Mouse (Mus musculus) stomach, embryonic 14.5 days (tissue): Measurements from ENCODE around the gene Ermp1. TPM values are rescaled to one million over a fixed set of nuclear protein-coding genes. Genes with fewer than 3 reads are reported as not detected.
"Not testable (repeated sequence)": the region's sequence is repeated elsewhere in the genome, so short reads cannot be mapped to it uniquely, and the experiment has no call there.

Experiments used
- ATAC-seq: fragments of 200-750 bp; cut with Nextera tagmentation; 2 replicates; pipeline ENCODE4 v1.8.0; 2017; ENCODE audit warnings: low read depth, moderate TSS enrichment; ENCODE audit not compliant: insufficient number of reproducible peaks, insufficient read depth, low FRiP score
- H3K27ac ChIP-seq: fragments of 300-500 bp; sonication (generic); 2 replicates; pipeline ENCODE4 v1.5.1; 2014; ENCODE audit warnings: mild to moderate bottlenecking, low read length, moderate library complexity, mixed read lengths
- H3K27me3 ChIP-seq: fragments of 300-500 bp; sonication (generic); 2 replicates; pipeline ENCODE4 v1.6.1; 2014; ENCODE audit warnings: low read length, control low read depth, mixed read lengths; ENCODE audit not compliant: control insufficient read depth, insufficient read depth
- H3K36me3 ChIP-seq: fragments of 300-500 bp; sonication (generic); 2 replicates; pipeline ENCODE4 v1.6.1; 2014; ENCODE audit warnings: mild to moderate bottlenecking, control low read depth, low read length, moderate library complexity, mixed read lengths; ENCODE audit not compliant: control insufficient read depth, insufficient read depth
- H3K4me1 ChIP-seq: fragments of 300-500 bp; sonication (generic); 2 replicates; pipeline ENCODE4 v1.6.1; 2014; ENCODE audit warnings: low read length, control low read depth, mixed read lengths; ENCODE audit not compliant: control insufficient read depth, insufficient read depth
- H3K4me2 ChIP-seq: fragments of 300-500 bp; sonication (generic); replicated peaks from 2 replicates; pipeline ENCODE4 v1.6.1; 2014; ENCODE audit warnings: low read depth, low read length, control low read depth
- H3K4me3 ChIP-seq: fragments of 300-500 bp; sonication (generic); 2 replicates; pipeline ENCODE4 v1.5.1; 2014; ENCODE audit warnings: low read depth, low read length, control low read depth
- H3K9ac ChIP-seq: fragments of 300-500 bp; sonication (generic); replicated peaks from 2 replicates; pipeline ENCODE4 v1.6.1; 2014; ENCODE audit warnings: low read depth, mild to moderate bottlenecking, control low read depth, low read length, moderate library complexity, mixed read lengths
- H3K9me3 ChIP-seq: fragments of 300-500 bp; sonication (generic); 2 replicates; pipeline ENCODE4 v1.6.1; 2016; ENCODE audit warnings: low read depth, low read length, control low read depth; ENCODE audit not compliant: control insufficient read depth
- WGBS: fragments of 180-500 bp; shearing (Covaris S2); extraction: QIAGEN DNeasy Blood & Tissue Kit; methylation state at CpG from one replicate; pipeline ENCODE4 v1.1.7; 2014; 5-methylcytosine and 5-hydroxymethylcytosine counted together
- polyA plus RNA-seq: library from polyadenylated mRNA; unstranded; fragments of >200 nt; fragmentation: Nextera tagmentation; extraction: Ambion mirVana; gene quantifications from 2 replicates; pipeline ENCODE4 v1.2.1, GENCODE M21; 2014

The Ermp1 gene
- polyA plus RNA-seq, 1 experiment from 2014 or later: 11.6 TPM

GRCm38 (mm10) chr19:29604653-29605052 lies 43.6 kb downstream of the Ermp1 start:
- no peaks in the 10 kb centered on the region for H3K9me3 ChIP-seq
- no peak overlapping the region for H3K27ac ChIP-seq
- no peak overlapping the region for H3K4me2 ChIP-seq
- 93% methylated on average over 3 of the region's 3 CpGs for WGBS
- H3K4me1 ChIP-seq: no peaks in the 10 kb centered on the region
- no peaks in the 10 kb centered on the region for H3K27me3 ChIP-seq
- ATAC-seq: no peak
- H3K9ac ChIP-seq: no peak overlapping the region
- H3K36me3 ChIP-seq: peaks cover 21% of the 10 kb centered on the region
- H3K4me3 ChIP-seq: no peak overlapping the region

DNA sequence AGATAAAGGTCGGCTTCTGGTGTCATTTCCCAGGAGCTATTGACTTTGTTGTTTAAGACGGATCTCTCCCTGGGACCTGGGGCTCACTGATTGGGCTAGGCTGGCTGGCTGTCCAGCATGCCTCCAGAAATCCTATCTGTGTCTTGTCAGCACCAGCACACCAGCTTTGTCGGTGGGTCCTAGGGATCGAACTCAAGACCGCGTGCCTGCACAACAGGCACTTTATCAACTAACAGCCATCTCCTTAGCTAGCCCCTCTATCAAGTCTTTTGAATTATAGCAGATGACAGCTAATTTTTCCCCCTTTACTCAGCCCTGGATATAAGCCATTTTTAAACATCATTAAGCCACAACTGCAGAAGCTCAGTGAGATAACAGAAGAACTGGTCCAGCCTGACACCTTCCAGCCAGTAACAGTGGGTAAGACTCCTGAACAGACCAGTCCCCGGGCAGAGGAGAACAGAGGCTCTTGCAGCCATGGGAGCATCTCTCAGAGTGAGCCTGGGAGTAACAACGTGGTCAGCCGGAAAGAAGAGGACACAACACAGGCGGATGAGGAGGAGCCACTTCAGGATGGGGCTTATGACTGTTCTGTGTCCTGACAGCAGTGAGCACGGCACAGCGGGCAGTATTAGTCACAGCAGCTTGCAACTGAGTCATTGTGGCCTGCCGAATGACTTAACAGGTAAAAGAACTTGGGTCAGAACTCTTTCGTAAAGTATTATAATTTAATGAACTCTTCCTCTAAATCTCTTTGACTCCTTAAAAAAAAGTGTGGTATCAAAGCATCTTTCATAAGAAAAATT lies 44.5 kb downstream of the Ermp1 start:
- H3K4me1 ChIP-seq: no peaks in the 10 kb centered on the region
- 89% methylated on average over 14 of the region's 14 CpGs for WGBS
- no peaks in the 10 kb centered on the region for H3K27me3 ChIP-seq
- no peak overlapping the region for H3K9ac ChIP-seq
- no peak overlapping the region for H3K4me3 ChIP-seq
- H3K4me2 ChIP-seq: no peak overlapping the region
- no peak overlapping the region for H3K27ac ChIP-seq
- peaks cover 30% of the 10 kb centered on the region for H3K36me3 ChIP-seq
- H3K9me3 ChIP-seq: no peaks in the 10 kb centered on the region
- ATAC-seq: no peak

DNA sequence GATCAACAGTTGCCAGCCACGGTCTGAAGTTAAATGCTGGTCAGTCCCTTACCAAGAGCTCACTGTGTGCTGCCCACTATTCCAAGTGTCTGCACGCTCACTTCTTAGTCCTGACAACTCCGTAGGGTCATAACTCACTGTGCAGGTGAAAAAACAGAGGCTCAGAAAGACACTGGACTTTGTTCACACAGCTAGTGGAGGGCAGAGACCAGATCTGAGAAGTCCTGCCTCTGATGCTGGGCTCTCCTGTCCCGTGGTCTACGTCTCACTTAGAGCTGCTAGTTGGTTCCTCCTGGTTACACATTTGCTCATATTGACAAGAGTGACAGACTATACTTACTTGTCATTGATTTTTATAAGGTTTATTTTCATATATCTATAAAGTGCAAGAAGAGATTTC lies 49.2 kb downstream of the Ermp1 start:
- no peak overlapping the region for H3K9ac ChIP-seq
- no peaks in the 10 kb centered on the region for H3K27me3 ChIP-seq
- H3K4me2 ChIP-seq: no peak overlapping the region
- no peak overlapping the region for H3K27ac ChIP-seq
- H3K4me3 ChIP-seq: no peak overlapping the region
- 85% methylated on average over 5 of the region's 5 CpGs for WGBS
- H3K9me3 ChIP-seq: no peaks in the 10 kb centered on the region
- H3K36me3 ChIP-seq: peaks cover 43% of the 10 kb centered on the region
- no peak for ATAC-seq
- H3K4me1 ChIP-seq: no peaks in the 10 kb centered on the region

DNA sequence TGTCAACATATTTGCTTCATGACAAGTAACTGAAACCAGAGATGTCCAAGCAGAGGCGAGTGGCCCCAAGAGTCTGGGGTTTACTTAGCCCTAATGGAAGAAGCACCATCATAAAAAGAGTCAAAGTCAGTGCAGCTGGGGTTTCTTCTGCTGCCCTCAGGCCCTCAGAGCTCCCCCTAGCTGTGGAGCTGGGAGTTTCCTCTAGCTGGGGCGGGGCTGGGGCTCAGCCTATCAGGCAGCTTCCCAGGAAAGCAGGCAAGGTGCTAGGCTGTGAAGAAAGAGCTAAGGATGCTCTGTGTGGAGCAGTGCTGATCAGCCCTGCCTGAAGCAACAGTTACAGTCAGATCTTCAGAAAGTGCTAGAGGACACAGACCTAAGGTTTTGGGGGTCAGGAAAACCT lies 51.2 kb downstream of the Ermp1 start:
- Histone ChIP-seq H3K4me1 (no peaks in the 10 kb centered on the region), H3K27ac (no peak overlapping the region), H3K4me2 (no peak overlapping the region), H3K4me3 (no peak overlapping the region), H3K27me3 (no peaks in the 10 kb centered on the region), H3K36me3 (peaks cover 28% of the 10 kb centered on the region), H3K9me3 (no peaks in the 10 kb centered on the region), H3K9ac (no peak overlapping the region)
- no peak for ATAC-seq
- WGBS: 97% methylated on average over 2 of the region's 2 CpGs

DNA sequence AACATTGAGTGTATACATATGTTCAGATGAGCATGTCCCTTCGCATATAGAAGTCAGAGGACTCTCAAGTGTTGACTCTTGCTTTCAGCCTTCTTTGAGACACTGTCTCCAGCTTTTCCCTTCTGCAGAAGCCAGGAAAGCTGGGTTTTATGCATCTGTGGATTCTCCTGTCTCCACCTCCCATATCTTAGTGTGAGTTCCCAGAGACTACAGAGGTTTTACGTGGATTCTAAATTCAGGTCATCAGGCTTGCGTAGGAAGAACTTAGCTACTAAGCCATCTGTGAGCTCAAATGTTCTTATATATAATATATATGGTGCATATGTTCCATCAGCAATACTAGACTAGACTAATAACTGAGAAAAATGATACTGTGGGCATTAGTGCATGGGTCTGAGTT lies 51.9 kb downstream of the Ermp1 start:
- H3K27ac ChIP-seq: no peak overlapping the region
- no peak overlapping the region for H3K4me2 ChIP-seq
- H3K9ac ChIP-seq: no peak overlapping the region
- H3K27me3 ChIP-seq: no peaks in the 10 kb centered on the region
- 90% methylated on average over 3 of the region's 3 CpGs for WGBS
- ATAC-seq: no peak
- H3K9me3 ChIP-seq: no peaks in the 10 kb centered on the region
- H3K4me3 ChIP-seq: no peak overlapping the region
- peaks cover 25% of the 10 kb centered on the region for H3K36me3 ChIP-seq
- no peaks in the 10 kb centered on the region for H3K4me1 ChIP-seq

DNA sequence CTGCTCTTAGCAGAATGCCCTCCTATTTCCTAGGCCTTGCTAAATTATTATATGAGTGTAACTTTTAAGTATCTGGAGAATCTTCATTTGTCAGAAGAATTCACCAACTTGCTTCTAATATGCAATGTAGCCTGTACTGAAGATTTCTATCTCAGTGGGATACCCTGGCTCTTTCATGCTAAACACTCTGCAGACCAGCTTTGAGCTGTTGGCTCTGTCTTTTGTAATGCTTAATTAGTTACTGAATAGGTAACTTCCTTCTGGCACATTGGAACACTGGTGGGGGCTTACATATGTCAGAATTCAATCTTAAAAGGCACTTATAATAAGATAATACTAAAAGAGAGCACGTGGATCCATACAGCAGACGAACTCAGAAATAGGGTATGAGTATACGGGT lies 54.4 kb downstream of the Ermp1 start:
- H3K4me2 ChIP-seq, H3K27me3 ChIP-seq, H3K9ac ChIP-seq, H3K4me1 ChIP-seq, H3K27ac ChIP-seq, H3K4me3 ChIP-seq, ATAC-seq, H3K9me3 ChIP-seq: not testable (repeated sequence)
- WGBS: 86% methylated on average over 3 of the region's 3 CpGs
- H3K36me3 ChIP-seq: peaks cover 17% of the 10 kb centered on the region

- no peak for ATAC-seq
- H3K27me3 ChIP-seq: no peaks in the 10 kb centered on the region
- no peak overlapping the region for H3K4me3 ChIP-seq
- H3K27ac ChIP-seq: no peak overlapping the region
- H3K4me1 ChIP-seq: no peaks in the 10 kb centered on the region
- no peak overlapping the region for H3K4me2 ChIP-seq
- H3K9me3 ChIP-seq: no peaks in the 10 kb centered on the region
- 73% methylated on average over 6 of the region's 6 CpGs for WGBS
- no peak overlapping the region for H3K9ac ChIP-seq
- peaks cover 30% of the 10 kb centered on the region for H3K36me3 ChIP-seq
Measured at GRCm38 (mm10) chr19:29583734-29584133, 64.5 kb downstream of the Ermp1 start.

GRCm38 (mm10) chr19:29582439-29582838 lies 65.8 kb downstream of the Ermp1 start:
- Histone ChIP-seq H3K36me3 (peaks cover 28% of the 10 kb centered on the region), H3K4me3 (no peak overlapping the region), H3K4me1 (no peaks in the 10 kb centered on the region), H3K9ac (no peak overlapping the region), H3K9me3 (no peaks in the 10 kb centered on the region), H3K4me2 (no peak overlapping the region), H3K27ac (no peak overlapping the region), H3K27me3 (no peaks in the 10 kb centered on the region)
- 93% methylated on average over 2 of the region's 2 CpGs for WGBS
- no peak for ATAC-seq

- peaks cover 10% of the 10 kb centered on the region; the same call in 1 of the 2 replicates for H3K36me3 ChIP-seq
- H3K4me1 ChIP-seq: no peaks in the 10 kb centered on the region
- H3K9me3 ChIP-seq: no peaks in the 10 kb centered on the region
- ATAC-seq: no peak
- no peak overlapping the region for H3K9ac ChIP-seq
- no peak overlapping the region for H3K4me2 ChIP-seq
- H3K27me3 ChIP-seq: no peaks in the 10 kb centered on the region
- H3K4me3 ChIP-seq: no peak overlapping the region
- H3K27ac ChIP-seq: no peak overlapping the region
- WGBS: 84% methylated on average over 1 of the region's 1 CpGs
Measured at GRCm38 (mm10) chr19:29566512-29566911, 81.7 kb downstream of the Ermp1 start.
